ENCODE assay signal across 29 mouse cellular contexts in genomic region chr1:153790708-153791107, GRCm38 (mm10). TPM values are rescaled to one million over a fixed set of nuclear protein-coding genes. Genes with fewer than 3 reads are reported as not detected.
"Had no signal": no experiment of that assay in that cellular context is flagged by ENCODE, and none has a peak within 500 bp of the region (broad histone marks: within the 10 kb centered on the region; RNA-seq: fewer than 3 reads in every experiment).

No protein-coding gene starts in this region.

- H3K27me3 ChIP-seq: hindbrain, embryonic 12.5 days; intestine, embryonic 15.5 days had no signal

- H3K4me1 ChIP-seq: heart, embryonic 10.5 days; heart, embryonic 12.5 days; hindbrain, embryonic 10.5 days; hindbrain, embryonic 12.5 days; intestine, embryonic 15.5 days; limb, embryonic 10.5 days; limb, embryonic 12.5 days had no signal

- H3K9ac ChIP-seq: heart, embryonic 12.5 days; hindbrain, embryonic 12.5 days; hindbrain, embryonic 14.5 days; intestine, embryonic 15.5 days; limb, embryonic 12.5 days had no signal

- H3K27ac ChIP-seq: heart, adult 2 months; heart, embryonic 10.5 days; hindbrain, embryonic 10.5 days; hindbrain, embryonic 12.5 days; hindbrain, embryonic 14.5 days; intestine, embryonic 15.5 days; layer of hippocampus, adult 2 months; left cerebral cortex, adult 2 months; limb, embryonic 10.5 days; limb, embryonic 12.5 days had no signal

- H3K9me3 ChIP-seq: heart, embryonic 10.5 days; hindbrain, embryonic 10.5 days; hindbrain, embryonic 12.5 days; intestine, embryonic 15.5 days; limb, embryonic 10.5 days; limb, embryonic 12.5 days had no signal

- DNase-seq: gastrocnemius, postnatal 14 days; gastrocnemius, postnatal 36 days; heart, adult 2 months; heart, postnatal 10 days; heart, postnatal 4 days; kidney, adult 18-20 months; kidney, adult 8-10 months; kidney, postnatal 10 days; kidney, postnatal 25 days; kidney, postnatal 4 days; liver had no signal

- ATAC-seq: hindbrain, embryonic 16.5 days; inflammation-experienced regulatory T-cells, adult 6 months; intestine, embryonic 15.5 days; intestine, postnatal 0 days had no signal

- H3K4me2 ChIP-seq: heart, embryonic 12.5 days; hindbrain, embryonic 12.5 days; hindbrain, embryonic 14.5 days; intestine, embryonic 15.5 days; limb, embryonic 12.5 days; liver, embryonic 11.5 days had no signal

- H3K4me3 ChIP-seq: heart, adult 2 months; heart, embryonic 10.5 days; heart, embryonic 12.5 days; hindbrain, embryonic 10.5 days; hindbrain, embryonic 12.5 days; intestine, embryonic 15.5 days; layer of hippocampus, adult 2 months; left cerebral cortex, adult 2 months; limb, embryonic 10.5 days; limb, embryonic 12.5 days had no signal

- H3K36me3 ChIP-seq: heart, embryonic 10.5 days; heart, embryonic 12.5 days; hindbrain, embryonic 10.5 days; hindbrain, embryonic 12.5 days; intestine, embryonic 15.5 days; limb, embryonic 10.5 days; limb, embryonic 12.5 days had no signal

RNA-seq across cellular contexts. Expression of gene Rgsl1, which starts 53.2 kb away (rescaled TPM):
- total RNA-seq: gastrocnemius, postnatal 14 days; heart, adult 2 months; heart, postnatal 10 days; heart, postnatal 4 days had no signal
- polyA plus RNA-seq: heart, adult 2 months; heart, embryonic 10.5 days; heart, embryonic 12.5 days; heart, embryonic 14.5 days; heart, embryonic 16.5 days; hindbrain, embryonic 10.5 days; intestine, embryonic 15.5 days; kidney, embryonic 14.5 days; kidney, embryonic 16.5 days; limb, embryonic 10.5 days; limb, embryonic 12.5 days had no signal
